Mouse (Mus musculus): Measurements from ENCODE around the gene Krt83. TPM values are rescaled to one million over a fixed set of nuclear protein-coding genes. Genes with fewer than 3 reads are reported as not detected.
A peak's percentile ranks its signal among the peaks of the same experiment; 100 is the strongest.

Krt83 gene
- polyA plus RNA-seq, 1 experiment from 2014 or later, result 0.32 TPM

GRCm38 (mm10) chr15:101497181-101497580, 5.9 kb upstream of the Krt83 start:
- WGBS (ENCODE audit: insufficient replicate concordance), result 46% methylated on average over 2 of the region's 2 CpGs
- H3K27me3 ChIP-seq, result no peaks in the 10 kb centered on the region; the same call in 1 of the 2 replicates
- H3K27ac ChIP-seq (replicated peaks), result no peak overlapping the region
- no peak overlapping the region for H3K4me3 ChIP-seq (replicated peaks)
- H3K36me3 ChIP-seq (replicated peaks), result no peaks in the 10 kb centered on the region
- H3K4me2 ChIP-seq, result no peak overlapping the region
- ATAC-seq (ENCODE audit: insufficient read depth), result no peak
- no peaks in the 10 kb centered on the region for H3K4me1 ChIP-seq (replicated peaks)
- no peak overlapping the region for H3K9ac ChIP-seq
- H3K9me3 ChIP-seq (replicated peaks), result no peaks in the 10 kb centered on the region

GRCm38 (mm10) chr15:101495266-101495665, 4.0 kb upstream of the Krt83 start:
- Histone ChIP-seq H3K27ac (replicated peaks) (no peak overlapping the region), H3K9ac (no peak overlapping the region), H3K9me3 (replicated peaks) (no peaks in the 10 kb centered on the region), H3K4me2 (no peak overlapping the region), H3K4me3 (replicated peaks) (no peak overlapping the region), H3K4me1 (replicated peaks) (no peaks in the 10 kb centered on the region), H3K27me3 (no peaks in the 10 kb centered on the region; the same call in 1 of the 2 replicates), H3K36me3 (replicated peaks) (no peaks in the 10 kb centered on the region)
- no peak for ATAC-seq (ENCODE audit: insufficient read depth)
- WGBS (ENCODE audit: insufficient replicate concordance), result 70% methylated on average over 8 of the region's 8 CpGs

- no peak for ATAC-seq (ENCODE audit: insufficient read depth)
- 33% methylated on average over 1 of the region's 1 CpGs for WGBS (ENCODE audit: insufficient replicate concordance)
- Histone ChIP-seq H3K36me3 (replicated peaks) (no peaks in the 10 kb centered on the region), H3K9ac (no peak overlapping the region), H3K27ac (replicated peaks) (no peak overlapping the region), H3K9me3 (replicated peaks) (no peaks in the 10 kb centered on the region), H3K27me3 (no peaks in the 10 kb centered on the region; the same call in 1 of the 2 replicates), H3K4me2 (no peak overlapping the region), H3K4me1 (replicated peaks) (no peaks in the 10 kb centered on the region), H3K4me3 (replicated peaks) (no peak overlapping the region)
Observed at GRCm38 (mm10) chr15:101494203-101494602, 2.9 kb upstream of the Krt83 start.

GRCm38 (mm10) chr15:101493713-101494112, 2.4 kb upstream of the Krt83 start:
- H3K36me3 ChIP-seq (replicated peaks), result no peaks in the 10 kb centered on the region
- 67% methylated on average over 6 of the region's 6 CpGs for WGBS (ENCODE audit: insufficient replicate concordance)
- H3K4me1 ChIP-seq (replicated peaks), result no peaks in the 10 kb centered on the region

GRCm38 (mm10) chr15:101492718-101493117, 1.4 kb upstream of the Krt83 start:
- Histone ChIP-seq H3K9ac (no peak overlapping the region), H3K27ac (replicated peaks) (no peak overlapping the region), H3K4me3 (replicated peaks) (no peak overlapping the region), H3K4me1 (replicated peaks) (no peaks in the 10 kb centered on the region), H3K27me3 (no peaks in the 10 kb centered on the region; the same call in 1 of the 2 replicates), H3K4me2 (no peak overlapping the region), H3K36me3 (replicated peaks) (no peaks in the 10 kb centered on the region), H3K9me3 (replicated peaks) (no peaks in the 10 kb centered on the region)
- no peak for ATAC-seq (ENCODE audit: insufficient read depth)
- WGBS (ENCODE audit: insufficient replicate concordance), result 35% methylated on average over 8 of the region's 8 CpGs

More at GRCm38 (mm10) chr15:101493713-101494112, 2.4 kb upstream of the Krt83 start:
- Histone ChIP-seq H3K27me3 (no peaks in the 10 kb centered on the region; the same call in 1 of the 2 replicates), H3K27ac (replicated peaks) (no peak overlapping the region), H3K4me2 (no peak overlapping the region), H3K4me3 (replicated peaks) (no peak overlapping the region), H3K9me3 (replicated peaks) (no peaks in the 10 kb centered on the region), H3K9ac (no peak overlapping the region)
- ATAC-seq (ENCODE audit: insufficient read depth), result no peak

GRCm38 (mm10) chr15:101485911-101486635, 5.2 kb downstream of the Krt83 start:
- Histone ChIP-seq H3K36me3 (replicated peaks) (no peaks in the 10 kb centered on the region), H3K4me3 (replicated peaks) (no peak overlapping the region), H3K4me2 (no peak overlapping the region), H3K9ac (no peak overlapping the region), H3K27me3 (no peaks in the 10 kb centered on the region), H3K4me1 (replicated peaks) (0 out of 2 replicates have a peak, but pooled peaks cover 2% of the 10 kb centered on the region), H3K9me3 (replicated peaks) (no peaks in the 10 kb centered on the region), H3K27ac (replicated peaks) (no peak overlapping the region)
- WGBS (ENCODE audit: insufficient replicate concordance), result 42% methylated on average over 11 of the region's 11 CpGs
- no peak for ATAC-seq (ENCODE audit: insufficient read depth)

- Histone ChIP-seq H3K9me3 (replicated peaks) (no peaks in the 10 kb centered on the region), H3K27me3 (no peaks in the 10 kb centered on the region), H3K4me2 (no peak overlapping the region), H3K36me3 (replicated peaks) (no peaks in the 10 kb centered on the region), H3K4me1 (replicated peaks) (0 out of 2 replicates have a peak, but pooled peaks cover 2% of the 10 kb centered on the region), H3K27ac (replicated peaks) (no peak overlapping the region), H3K9ac (no peak overlapping the region), H3K4me3 (replicated peaks) (no peak overlapping the region)
- no peak for ATAC-seq (ENCODE audit: insufficient read depth)
- WGBS (ENCODE audit: insufficient replicate concordance), result 40% methylated on average over 1 of the region's 1 CpGs
Observed at GRCm38 (mm10) chr15:101484939-101485338, 6.4 kb downstream of the Krt83 start.

GRCm38 (mm10) chr15:101483646-101484045, 7.7 kb downstream of the Krt83 start:
- 50% methylated on average over 1 of the region's 1 CpGs for WGBS (ENCODE audit: insufficient replicate concordance)
- no peak overlapping the region for H3K9ac ChIP-seq
- no peaks in the 10 kb centered on the region for H3K36me3 ChIP-seq (replicated peaks)
- H3K27me3 ChIP-seq, result peaks cover 12% of the 10 kb centered on the region; the same call in 1 of the 2 replicates
- H3K4me1 ChIP-seq (replicated peaks), result 0 out of 2 replicates have a peak, but pooled peaks cover 2% of the 10 kb centered on the region
- ATAC-seq (ENCODE audit: insufficient read depth), result no peak
- H3K27ac ChIP-seq (replicated peaks), result no peak overlapping the region
- no peak overlapping the region for H3K4me3 ChIP-seq (replicated peaks)
- no peak overlapping the region for H3K4me2 ChIP-seq
- no peaks in the 10 kb centered on the region for H3K9me3 ChIP-seq (replicated peaks)

- Histone ChIP-seq H3K9me3 (replicated peaks) (no peaks in the 10 kb centered on the region), H3K9ac (no peak overlapping the region), H3K4me2 (no peak overlapping the region), H3K4me1 (replicated peaks) (0 out of 2 replicates have a peak, but pooled peaks cover 2% of the 10 kb centered on the region), H3K36me3 (replicated peaks) (no peaks in the 10 kb centered on the region), H3K27me3 (peaks cover 19% of the 10 kb centered on the region; the same call in 1 of the 2 replicates), H3K4me3 (replicated peaks) (no peak overlapping the region), H3K27ac (replicated peaks) (no peak overlapping the region)
- no peak for ATAC-seq (ENCODE audit: insufficient read depth)
- 21% methylated on average over 4 of the region's 4 CpGs for WGBS (ENCODE audit: insufficient replicate concordance)
Observed at GRCm38 (mm10) chr15:101482056-101482455, 9.3 kb downstream of the Krt83 start.

- 32% methylated on average over 11 of the region's 11 CpGs for WGBS (ENCODE audit: insufficient replicate concordance)
- Histone ChIP-seq H3K36me3 (replicated peaks) (no peaks in the 10 kb centered on the region), H3K27me3 (peaks cover 19% of the 10 kb centered on the region; the same call in 1 of the 2 replicates), H3K4me2 (0 out of 2 replicates have a peak overlapping the region, but pooled peaks have one; percentile 15), H3K9ac (no peak overlapping the region), H3K4me1 (replicated peaks) (no peaks in the 10 kb centered on the region), H3K4me3 (replicated peaks) (no peak overlapping the region), H3K27ac (replicated peaks) (no peak overlapping the region), H3K9me3 (replicated peaks) (no peaks in the 10 kb centered on the region)
- ATAC-seq (ENCODE audit: insufficient read depth), result no peak
Observed at GRCm38 (mm10) chr15:101479666-101480060, 11.6 kb downstream of the Krt83 start.

GRCm38 (mm10) chr15:101479007-101479665, 12.2 kb downstream of the Krt83 start:
- no peak overlapping the region for H3K27ac ChIP-seq (replicated peaks)
- H3K9me3 ChIP-seq (replicated peaks), result no peaks in the 10 kb centered on the region
- no peak overlapping the region for H3K9ac ChIP-seq
- 0 out of 2 replicates have a peak overlapping the region, but pooled peaks have one; percentile 10 for H3K4me3 ChIP-seq (replicated peaks)
- ATAC-seq (ENCODE audit: insufficient read depth), result no peak
- 8% methylated on average over 31 of the region's 31 CpGs for WGBS (ENCODE audit: insufficient replicate concordance)
- peaks cover 19% of the 10 kb centered on the region; the same call in 1 of the 2 replicates for H3K27me3 ChIP-seq
- no peaks in the 10 kb centered on the region for H3K36me3 ChIP-seq (replicated peaks)
- H3K4me1 ChIP-seq (replicated peaks), result no peaks in the 10 kb centered on the region
- peak overlapping the region; percentile 15 for H3K4me2 ChIP-seq

Data from liver, embryonic 15.5 days (tissue).